Mouse (Mus musculus) bone marrow, adult 2 months (tissue): ENCODE results near the gene Mybpc2. TPM values are rescaled to one million over a fixed set of nuclear protein-coding genes. Genes with fewer than 3 reads are reported as not detected.

Experiments used
- H3K27ac ChIP-seq: fragments of 200-500 bp; 2 replicates; pipeline ENCODE4 v1.5.1; 2012; ENCODE audit warnings: low read depth, mild to moderate bottlenecking, control low read depth, inconsistent platforms, low read length; ENCODE audit not compliant: control insufficient read depth, poor library complexity, insufficient read depth
- H3K4me1 ChIP-seq: fragments of 200-500 bp; 2 replicates; pipeline ENCODE4 v1.6.1; 2011; ENCODE audit warnings: low read length; ENCODE audit not compliant: control insufficient read depth, insufficient read depth
- H3K4me3 ChIP-seq: fragments of 200-500 bp; replicated peaks from 2 replicates; pipeline ENCODE3; 2011; ENCODE audit warnings: mild to moderate bottlenecking, low read depth, low read length, control low read depth; ENCODE audit not compliant: control insufficient read depth
- CTCF ChIP-seq: fragments of 200-500 bp; IDR thresholded peaks from 2 replicates; pipeline ENCODE4 v1.5.1; 2011; ENCODE audit warnings: low read length, control low read depth; ENCODE audit not compliant: control insufficient read depth, insufficient read depth
- POLR2A ChIP-seq: fragments of 200-500 bp; IDR thresholded peaks from 2 replicates; pipeline ENCODE4 v1.6.1; 2011; ENCODE audit warnings: low read depth, mild to moderate bottlenecking, control low read depth, low read length, borderline replicate concordance; ENCODE audit not compliant: control insufficient read depth
- WGBS: fragments of 180-500 bp; shearing (Covaris S2); methylation state at CpG from one replicate; pipeline ENCODE4 v1.1.7; 2018; 5-methylcytosine and 5-hydroxymethylcytosine counted together
- polyA plus RNA-seq: library from polyadenylated mRNA; stranded (reverse); fragments of >200 nt; gene quantifications from 2 replicates; pipeline ENCODE4 v1.2.4, GENCODE M21; 2011; ENCODE audit warnings: low replicate concordance; ENCODE audit not compliant: missing spikeins, insufficient read depth, insufficient read length

Mybpc2 gene
- polyA plus RNA-seq, 1 experiment, result 5.4 TPM

GRCm38 (mm10) chr7:44560435-44561400, 36.3 kb upstream of the Mybpc2 start:
- WGBS, result 57% methylated on average over 18 of the region's 18 CpGs
- TF ChIP-seq POLR2A (no peak), CTCF (peak; percentile 87)
- Histone ChIP-seq H3K4me1 (no peaks in the 10 kb centered on the region; the same call in none of the 2 replicates), H3K27ac (no peak overlapping the region), H3K4me3 (no peak overlapping the region)

- H3K4me1 ChIP-seq, result no peaks in the 10 kb centered on the region; the same call in none of the 2 replicates
- no peak overlapping the region for H3K27ac ChIP-seq
- TF ChIP-seq POLR2A, result no peak
- no peak for TF ChIP-seq CTCF
- H3K4me3 ChIP-seq, result no peak overlapping the region
- 85% methylated on average over 2 of the region's 2 CpGs for WGBS
Measured at GRCm38 (mm10) chr7:44557629-44558028, 33.2 kb upstream of the Mybpc2 start.

GRCm38 (mm10) chr7:44553826-44554225, 29.4 kb upstream of the Mybpc2 start, which contains the start of gene Nr1h2:
Gene Nr1h2, minus strand, starts transcription at chr7:44553951.
- WGBS, result under 1% methylated on average over 22 of the region's 22 CpGs
- H3K4me3 ChIP-seq, result peak within 1 kb of the TSS; percentile 99
- H3K4me1 ChIP-seq, result peaks cover 2% of the 10 kb centered on the region; the same call in 1 of the 2 replicates
- H3K27ac ChIP-seq, result peak within 1 kb of the TSS; percentile 100
- TF ChIP-seq CTCF (no peak), POLR2A (peak; percentile 57; the same call in 1 of the 2 replicates)

- 1% methylated on average over 32 of the region's 32 CpGs for WGBS
Measured at GRCm38 (mm10) chr7:44553196-44553764, 28.8 kb upstream of the Mybpc2 start.

GRCm38 (mm10) chr7:44552141-44552908, 27.9 kb upstream of the Mybpc2 start:
- H3K4me1 ChIP-seq, result peaks cover 6% of the 10 kb centered on the region; the same call in 1 of the 2 replicates
- no peak overlapping the region for H3K4me3 ChIP-seq
- WGBS, result 93% methylated on average over 31 of the region's 31 CpGs
- no peak overlapping the region for H3K27ac ChIP-seq
- TF ChIP-seq CTCF (no peak), POLR2A (no peak)

More at GRCm38 (mm10) chr7:44553196-44553764, 28.8 kb upstream of the Mybpc2 start:
- peak overlapping the region; percentile 100 for H3K27ac ChIP-seq
- H3K4me3 ChIP-seq, result peak overlapping the region; percentile 99
- TF ChIP-seq CTCF (no peak), POLR2A (no peak)
- peaks cover 2% of the 10 kb centered on the region; the same call in 1 of the 2 replicates for H3K4me1 ChIP-seq

GRCm38 (mm10) chr7:44551731-44552130, 27.3 kb upstream of the Mybpc2 start:
- Histone ChIP-seq H3K4me3 (no peak overlapping the region), H3K27ac (no peak overlapping the region), H3K4me1 (peaks cover 8% of the 10 kb centered on the region; the same call in 1 of the 2 replicates)
- TF ChIP-seq CTCF (no peak), POLR2A (no peak)
- WGBS, result 93% methylated on average over 22 of the region's 22 CpGs

- peaks cover 9% of the 10 kb centered on the region; the same call in 1 of the 2 replicates for H3K4me1 ChIP-seq
- 96% methylated on average over 21 of the region's 21 CpGs for WGBS
- no peak overlapping the region for H3K27ac ChIP-seq
- no peak for TF ChIP-seq CTCF
- TF ChIP-seq POLR2A, result no peak
- no peak overlapping the region for H3K4me3 ChIP-seq
Measured at GRCm38 (mm10) chr7:44551301-44551700, 26.8 kb upstream of the Mybpc2 start.
